Mouse (Mus musculus) liver, adult 2 months (tissue): ENCODE results near the gene Mxd1. TPM values are rescaled to one million over a fixed set of nuclear protein-coding genes. Genes with fewer than 3 reads are reported as not detected.
A peak's percentile ranks its signal among the peaks of the same experiment; 100 is the strongest.

ENCODE experiments used
- DNase-seq: peaks from one replicate; pipeline ENCODE4 v3.0.0-alpha.2; 2011; ENCODE audit warnings: low read depth, low spot score; ENCODE audit errors: extremely low read depth
- H3K27ac ChIP-seq: fragments of 200-500 bp; replicated peaks from 2 replicates; pipeline ENCODE4 v1.5.1; 2012; ENCODE audit warnings: low read depth, mild to moderate bottlenecking, control low read depth, inconsistent platforms, low read length; ENCODE audit not compliant: insufficient read depth
- H3K27me3 ChIP-seq: fragments of 200-500 bp; 2 replicates; pipeline ENCODE4 v1.6.1; 2012; ENCODE audit warnings: mild to moderate bottlenecking, moderate library complexity, low read length, inconsistent platforms; ENCODE audit not compliant: control insufficient read depth, insufficient read depth
- H3K36me3 ChIP-seq: fragments of 200-500 bp; 2 replicates; pipeline ENCODE4 v1.6.1; 2012; ENCODE audit warnings: low read length, inconsistent platforms; ENCODE audit not compliant: control insufficient read depth, insufficient read depth
- H3K4me1 ChIP-seq: fragments of 200-500 bp; 2 replicates; pipeline ENCODE4 v1.6.1; 2011; ENCODE audit warnings: low read length; ENCODE audit not compliant: control insufficient read depth, insufficient read depth
- H3K4me3 ChIP-seq: fragments of 200-500 bp; 2 replicates; pipeline ENCODE4 v1.5.1; 2011; ENCODE audit warnings: low read depth, mild to moderate bottlenecking, control low read depth, low read length, moderate library complexity; ENCODE audit not compliant: insufficient read depth
- H3K79me2 ChIP-seq: fragments of 200-500 bp; 2 replicates; pipeline ENCODE4 v1.6.1; 2012; ENCODE audit warnings: inconsistent platforms, mild to moderate bottlenecking, low read length, moderate library complexity; ENCODE audit not compliant: control insufficient read depth, insufficient read depth
- H3K9ac ChIP-seq: fragments of 200-500 bp; 2 replicates; pipeline ENCODE4 v1.6.1; 2012; ENCODE audit warnings: low read depth, mild to moderate bottlenecking, control low read depth, inconsistent platforms, low read length
- CTCF ChIP-seq: fragments of 200-500 bp; IDR thresholded peaks from 2 replicates; pipeline ENCODE4 v1.5.1; 2011; ENCODE audit warnings: low read depth, low read length, control low read depth
- POLR2A ChIP-seq: fragments of 200-500 bp; IDR thresholded peaks from 2 replicates; pipeline ENCODE4 v1.6.1; 2011; ENCODE audit warnings: low read length, control low read depth; ENCODE audit not compliant: insufficient read depth; ENCODE audit errors: extremely low read depth
- WGBS: fragments of 180-500 bp; shearing (Covaris S2); methylation state at CpG from one replicate; pipeline ENCODE4 v1.1.7; 2018; 5-methylcytosine and 5-hydroxymethylcytosine counted together
- polyA plus RNA-seq: library from polyadenylated mRNA; depleted of rRNA; stranded (reverse); fragments of >200 nt; gene quantifications from 2 replicates; pipeline ENCODE4 v1.2.3, GENCODE M21; 2012
- total RNA-seq: library from RNA; depleted of rRNA; stranded (reverse); fragments of >200 nt; gene quantifications from 2 replicates; pipeline ENCODE4 v1.2.3, GENCODE M21; 2014

Gene Mxd1
- total and polyA plus RNA-seq, 2 experiments, result 2.0 to 2.8 TPM

DNA sequence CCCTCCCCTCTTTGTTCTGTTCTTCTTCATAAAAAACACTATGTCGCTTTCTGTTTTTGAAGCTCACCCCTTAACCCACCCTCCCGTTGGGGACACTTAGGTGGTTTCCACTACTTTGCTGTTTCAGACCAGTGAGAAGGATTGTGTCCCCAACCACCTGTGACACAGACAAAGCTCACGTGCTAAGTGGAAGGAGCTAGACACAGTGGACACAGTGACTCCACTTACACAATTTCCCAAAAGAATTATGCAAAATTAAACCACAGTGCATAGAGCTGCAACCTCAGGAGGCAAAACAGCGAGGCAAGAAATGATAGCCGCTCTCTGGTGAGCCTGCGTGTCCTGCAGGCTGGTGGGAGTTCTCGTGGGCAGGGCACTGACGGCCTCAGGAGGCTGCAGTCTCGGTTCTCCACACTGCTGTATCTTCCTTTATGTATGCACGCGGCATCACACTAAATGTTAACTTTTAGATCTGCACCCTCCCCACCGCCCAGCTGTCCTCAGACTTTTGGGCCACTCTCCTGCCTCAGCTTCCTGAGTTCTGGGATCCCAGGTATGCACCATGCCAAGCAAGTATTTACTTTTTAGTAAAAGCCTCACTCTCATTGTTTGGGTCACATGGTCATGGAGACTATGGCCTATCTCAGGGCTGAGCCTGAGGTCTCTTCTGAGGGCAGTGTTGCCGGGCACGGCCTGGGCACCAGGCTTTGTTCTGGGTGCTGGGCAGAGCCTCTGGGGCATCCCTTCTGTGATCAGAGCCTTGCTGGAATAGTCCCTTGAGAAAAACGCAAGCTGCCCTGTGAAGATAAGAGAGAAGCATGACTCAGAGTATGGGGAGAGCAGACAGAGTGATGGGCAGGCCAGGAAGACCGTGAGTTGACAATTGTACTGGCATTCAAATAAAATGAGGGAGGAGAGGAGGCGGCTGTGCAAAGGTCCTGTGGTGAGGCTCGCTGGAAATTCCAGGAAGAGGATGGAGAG lies 29.5 kb downstream of the Mxd1 start:
- H3K4me3 ChIP-seq, result no peak overlapping the region
- H3K27me3 ChIP-seq, result no peaks in the 10 kb centered on the region
- peaks cover 1% of the 10 kb centered on the region; the same call in 1 of the 2 replicates for H3K4me1 ChIP-seq
- WGBS, result 90% methylated on average over 18 of the region's 18 CpGs
- no peak for DNase-seq
- TF ChIP-seq CTCF (no peak), POLR2A (no peak)
- no peak overlapping the region for H3K9ac ChIP-seq
- no peak overlapping the region for H3K27ac ChIP-seq
- no peaks in the 10 kb centered on the region for H3K79me2 ChIP-seq
- no peaks in the 10 kb centered on the region for H3K36me3 ChIP-seq

DNA sequence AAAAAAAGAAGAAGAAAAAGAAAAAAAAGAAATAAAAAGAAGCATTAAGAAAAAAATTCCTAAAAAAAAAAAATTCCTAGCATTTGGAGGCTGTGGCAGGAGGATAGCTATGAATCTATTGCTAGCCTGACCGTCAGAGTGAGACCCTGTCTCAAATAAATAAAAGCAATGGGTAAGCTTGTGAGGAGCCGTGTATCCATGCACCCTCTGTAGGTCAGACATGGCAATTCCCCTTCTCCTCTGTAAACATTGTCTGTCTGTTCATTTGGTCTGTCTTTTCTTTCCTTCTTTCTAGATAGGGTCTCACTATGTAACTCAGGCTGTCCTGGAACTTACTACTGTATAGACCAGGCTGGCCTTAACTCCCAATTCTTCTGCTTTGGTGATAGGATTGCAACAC lies 30.5 kb downstream of the Mxd1 start:
- no peaks in the 10 kb centered on the region for H3K79me2 ChIP-seq
- H3K9ac ChIP-seq, result no peak overlapping the region
- H3K4me1 ChIP-seq, result peaks cover 1% of the 10 kb centered on the region; the same call in 1 of the 2 replicates
- no peaks in the 10 kb centered on the region for H3K27me3 ChIP-seq
- H3K4me3 ChIP-seq, result no peak overlapping the region
- no peak overlapping the region for H3K27ac ChIP-seq
- no peaks in the 10 kb centered on the region for H3K36me3 ChIP-seq
- peak; percentile 19; the same call in 1 of the 2 replicates for TF ChIP-seq CTCF
- TF ChIP-seq POLR2A, result no peak
- WGBS, result 51% methylated on average over 2 of the region's 2 CpGs
- no peak for DNase-seq

DNA sequence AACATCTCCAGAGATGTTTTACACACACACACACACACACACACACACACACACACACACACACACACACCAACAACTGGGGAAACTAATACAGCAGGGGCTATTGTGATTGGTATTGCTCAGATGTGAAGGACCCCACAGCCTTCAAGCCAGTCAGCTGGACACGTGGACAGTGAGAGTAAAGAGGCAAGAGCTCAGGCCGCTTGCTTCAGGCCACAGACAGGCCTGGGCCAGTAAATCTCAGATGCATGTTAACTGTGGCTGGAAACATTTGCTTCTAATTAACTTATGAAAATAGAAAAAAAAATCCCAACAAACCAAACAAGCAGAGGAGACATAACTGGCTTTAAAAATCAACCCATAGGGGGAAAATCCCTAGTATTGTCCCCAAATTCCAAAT lies 31.1 kb downstream of the Mxd1 start:
- Histone ChIP-seq H3K4me3 (no peak overlapping the region), H3K79me2 (no peaks in the 10 kb centered on the region), H3K9ac (no peak overlapping the region), H3K36me3 (no peaks in the 10 kb centered on the region), H3K4me1 (peaks cover 1% of the 10 kb centered on the region; the same call in 1 of the 2 replicates), H3K27me3 (no peaks in the 10 kb centered on the region), H3K27ac (no peak overlapping the region)
- WGBS, result 93% methylated on average over 2 of the region's 2 CpGs
- DNase-seq, result no peak
- TF ChIP-seq CTCF (no peak), POLR2A (no peak)

DNA sequence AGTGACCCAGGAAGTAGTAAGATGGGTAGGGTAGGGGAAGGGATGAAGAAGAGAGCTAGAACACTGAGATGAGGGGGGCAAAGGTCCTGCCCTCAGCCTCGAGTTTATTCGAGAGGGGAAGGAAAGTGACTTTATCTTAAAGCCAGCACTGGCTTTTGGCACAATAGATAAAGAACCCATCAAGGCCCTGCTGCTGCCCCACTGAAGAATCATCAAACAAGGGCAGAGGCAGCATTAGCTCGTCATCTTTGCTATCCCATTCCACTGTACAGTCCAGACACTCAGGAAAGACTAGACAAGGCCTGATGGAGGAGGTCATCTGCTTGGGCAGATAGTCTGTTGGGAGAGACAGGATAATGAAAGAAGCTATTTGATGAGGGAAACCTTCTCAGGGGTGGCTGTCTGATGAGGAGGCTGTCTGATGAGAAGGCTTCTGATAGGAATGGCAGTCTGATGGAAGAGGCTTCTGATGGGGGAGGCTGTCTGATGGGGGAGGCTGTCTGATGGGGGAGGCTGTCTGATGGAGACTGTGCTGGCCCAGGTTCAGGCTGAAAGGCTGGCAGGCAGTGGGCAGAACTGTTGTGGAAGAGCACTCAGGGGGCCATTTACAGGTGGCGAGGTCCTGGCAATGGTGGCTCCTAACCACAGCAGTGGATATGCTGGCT lies 31.7 kb downstream of the Mxd1 start:
- TF ChIP-seq POLR2A (no peak), CTCF (no peak)
- H3K9ac ChIP-seq, result no peak overlapping the region
- WGBS, result 74% methylated on average over 4 of the region's 4 CpGs
- H3K27ac ChIP-seq, result no peak overlapping the region
- peaks cover 1% of the 10 kb centered on the region; the same call in 1 of the 2 replicates for H3K4me1 ChIP-seq
- H3K36me3 ChIP-seq, result no peaks in the 10 kb centered on the region
- no peak for DNase-seq
- no peaks in the 10 kb centered on the region for H3K27me3 ChIP-seq
- H3K4me3 ChIP-seq, result no peak overlapping the region
- no peaks in the 10 kb centered on the region for H3K79me2 ChIP-seq

DNA sequence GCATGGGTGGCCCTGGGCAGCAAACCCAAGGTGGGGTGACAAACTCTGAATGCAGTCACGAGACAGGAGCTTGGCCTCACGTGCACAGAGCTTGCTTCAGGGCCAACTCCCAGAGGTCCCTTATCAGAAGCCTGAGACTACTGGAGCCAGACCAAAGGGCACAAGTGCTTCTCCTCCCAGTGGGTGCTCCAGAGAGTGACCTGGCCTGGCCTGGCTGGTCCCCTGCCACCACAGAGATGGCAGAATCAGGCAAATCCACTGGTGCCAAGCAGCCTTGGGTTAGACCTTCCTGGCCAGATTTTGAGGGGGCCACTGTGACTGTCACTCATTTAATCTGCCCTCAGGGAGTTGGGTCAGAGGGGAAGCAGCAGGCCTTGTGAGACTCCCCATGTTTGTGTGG lies 32.5 kb downstream of the Mxd1 start:
- no peak overlapping the region for H3K9ac ChIP-seq

More for the DNA sequence above, 32.5 kb downstream of the Mxd1 start:
- 24% methylated on average over 2 of the region's 2 CpGs for WGBS
- Histone ChIP-seq H3K36me3 (no peaks in the 10 kb centered on the region), H3K27me3 (no peaks in the 10 kb centered on the region), H3K27ac (no peak overlapping the region), H3K4me3 (no peak overlapping the region), H3K79me2 (no peaks in the 10 kb centered on the region), H3K4me1 (peaks cover 1% of the 10 kb centered on the region; the same call in 1 of the 2 replicates)
- TF ChIP-seq POLR2A, result no peak
- TF ChIP-seq CTCF, result no peak
- peak; percentile 84 for DNase-seq
